Mouse (Mus musculus) cerebellum, adult 11 months (tissue): ENCODE measurements around the gene Nrsn2.
A peak's percentile ranks its signal among the peaks of the same experiment; 100 is the strongest.
"Not testable (repeated sequence)": the region's sequence is repeated elsewhere in the genome, so short reads cannot be mapped to it uniquely, and the experiment has no call there.

Experiments used
- DNase-seq: peaks from one replicate; pipeline ENCODE4 v3.0.0; 2022

Nrsn2 gene

DNA sequence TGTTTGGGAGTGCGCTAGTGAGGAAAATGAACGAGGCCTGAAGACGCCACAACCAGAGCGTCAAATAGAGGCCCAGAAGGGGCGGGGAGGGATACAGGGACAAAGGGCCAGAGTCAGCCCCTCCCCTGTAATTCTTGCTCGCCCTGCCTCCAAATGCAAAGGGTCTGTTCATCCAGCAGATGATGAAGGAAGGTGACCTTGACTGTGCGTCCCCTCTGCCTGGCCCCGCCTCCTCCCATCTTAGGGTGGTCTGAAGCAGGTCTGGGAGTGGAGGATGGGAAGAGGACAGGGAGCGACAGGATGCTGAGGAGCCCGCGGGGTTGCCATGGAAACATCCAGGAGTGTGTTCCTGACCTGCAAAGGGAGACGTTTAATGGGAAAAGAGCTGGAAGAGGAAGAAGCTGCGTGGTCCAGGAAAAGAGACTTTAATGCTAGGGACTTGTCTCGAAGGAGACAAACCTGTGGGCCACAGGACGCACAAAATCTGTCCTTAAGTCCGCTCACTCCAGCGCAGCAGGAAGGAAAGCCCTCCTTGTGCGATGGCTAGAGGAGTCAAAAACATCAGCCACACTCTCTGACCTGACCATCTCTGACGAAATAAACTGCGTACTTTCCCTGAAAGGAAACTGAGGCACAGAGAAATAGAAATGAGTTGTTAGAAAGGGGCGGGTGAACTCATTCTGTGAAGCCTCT lies 640 bp downstream of the Nrsn2 start:
- DNase-seq: no peak

DNA sequence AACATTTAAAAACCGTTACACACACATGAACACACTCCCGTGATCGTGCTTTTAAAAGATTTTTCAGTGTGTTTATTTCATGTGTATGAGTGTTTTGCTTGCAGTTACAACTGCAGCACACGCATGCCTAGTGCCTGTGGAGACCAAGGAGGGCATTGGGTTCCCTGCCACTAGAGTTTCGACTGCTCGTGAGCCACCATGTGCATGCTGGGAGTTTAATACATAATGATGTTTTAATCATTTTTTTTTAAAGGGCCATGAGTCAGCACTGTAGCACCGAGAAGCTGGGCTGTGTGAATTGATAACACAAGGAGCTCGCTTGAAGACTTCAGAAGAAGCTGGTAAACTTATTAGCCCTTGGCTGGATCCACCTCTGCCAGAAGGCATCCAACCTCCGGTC lies 2.9 kb downstream of the Nrsn2 start:
- DNase-seq: no peak

DNA sequence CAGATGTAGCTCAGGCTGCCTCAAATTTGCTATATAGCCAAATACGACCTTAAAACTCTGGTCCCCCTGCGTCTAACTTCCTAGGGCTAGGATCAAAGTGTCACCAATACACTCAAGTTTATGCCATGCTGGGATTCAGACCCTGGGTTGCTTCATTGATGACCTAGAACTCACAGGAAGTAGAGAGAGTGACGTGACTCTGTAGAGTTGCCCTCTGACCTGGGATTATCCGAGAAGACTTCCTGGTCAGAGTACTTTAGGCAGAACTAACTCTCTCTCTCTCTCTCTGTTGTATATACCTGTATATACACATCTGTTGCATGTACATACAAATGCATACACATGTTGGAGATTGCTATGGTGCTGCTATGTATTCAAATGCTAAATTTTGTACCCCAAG lies 3.8 kb downstream of the Nrsn2 start:
- no peak for DNase-seq

DNA sequence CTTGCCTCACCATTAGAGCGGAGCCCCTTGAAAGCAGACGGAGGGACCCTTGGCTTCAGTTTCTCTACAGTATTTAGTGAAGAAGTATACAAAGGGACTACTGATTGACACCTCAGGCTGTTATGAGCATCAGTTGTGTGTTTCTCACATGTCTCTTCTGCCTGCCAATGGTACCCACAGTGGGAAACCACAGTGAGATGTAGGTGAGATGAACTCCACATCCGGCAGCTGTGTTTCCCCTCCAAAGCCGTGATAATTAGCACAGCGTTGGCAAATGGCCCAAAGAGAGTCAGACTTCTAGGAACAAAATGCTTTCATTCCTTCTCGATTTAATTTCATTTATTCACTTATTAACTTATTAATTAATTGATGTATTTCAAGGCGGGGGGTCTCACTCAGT lies 4.3 kb downstream of the Nrsn2 start:
- DNase-seq: no peak

DNA sequence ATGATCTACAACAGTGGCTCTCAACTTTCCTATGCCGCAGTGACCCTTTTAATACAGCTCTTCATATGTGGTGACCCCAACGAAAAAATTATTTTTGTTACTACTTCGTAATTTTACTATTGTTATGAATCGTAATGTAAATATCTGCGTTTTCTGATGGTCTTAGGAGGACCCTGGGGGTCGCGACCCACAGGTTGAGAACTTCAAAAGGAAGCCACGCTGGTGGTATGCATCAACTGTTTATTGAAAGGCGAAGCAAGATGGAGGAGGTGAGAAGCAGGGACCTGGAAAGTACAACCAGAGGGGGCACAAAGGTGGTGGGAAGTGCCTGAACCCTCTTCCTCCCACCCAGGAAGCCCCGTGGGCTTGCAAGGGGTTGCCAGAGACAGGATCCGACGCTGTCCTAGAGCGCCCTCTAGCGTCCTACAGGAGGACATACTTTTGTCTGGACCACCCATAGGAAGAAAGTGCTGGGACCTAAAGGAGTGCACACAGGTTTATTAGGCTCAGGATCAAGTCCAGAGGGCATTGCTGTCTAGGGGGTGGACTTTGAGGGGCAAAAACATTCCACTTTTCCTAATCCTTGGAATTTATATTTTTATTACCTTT lies 7.8 kb downstream of the Nrsn2 start:
- peak; percentile 19 for DNase-seq

DNA sequence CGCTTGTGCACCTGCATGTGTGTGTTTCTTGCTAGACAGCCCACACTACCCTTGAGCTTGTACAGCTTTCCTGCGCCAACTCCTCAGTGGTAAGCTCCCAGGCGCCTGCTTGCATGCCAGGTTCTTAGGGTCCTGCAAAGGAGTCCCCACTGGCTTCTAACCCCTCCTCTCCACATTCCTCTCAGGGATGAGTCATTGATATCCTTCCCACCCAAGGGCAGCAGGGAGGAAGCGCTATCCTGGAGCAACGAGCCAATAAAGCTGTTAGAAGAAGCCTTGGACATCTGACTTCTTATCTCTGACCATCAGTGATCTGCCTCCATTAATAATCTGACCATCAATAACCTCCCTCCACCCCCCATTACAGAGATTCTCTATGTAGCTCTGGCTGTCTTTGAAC lies 8.5 kb downstream of the Nrsn2 start:
- DNase-seq: no peak

DNA sequence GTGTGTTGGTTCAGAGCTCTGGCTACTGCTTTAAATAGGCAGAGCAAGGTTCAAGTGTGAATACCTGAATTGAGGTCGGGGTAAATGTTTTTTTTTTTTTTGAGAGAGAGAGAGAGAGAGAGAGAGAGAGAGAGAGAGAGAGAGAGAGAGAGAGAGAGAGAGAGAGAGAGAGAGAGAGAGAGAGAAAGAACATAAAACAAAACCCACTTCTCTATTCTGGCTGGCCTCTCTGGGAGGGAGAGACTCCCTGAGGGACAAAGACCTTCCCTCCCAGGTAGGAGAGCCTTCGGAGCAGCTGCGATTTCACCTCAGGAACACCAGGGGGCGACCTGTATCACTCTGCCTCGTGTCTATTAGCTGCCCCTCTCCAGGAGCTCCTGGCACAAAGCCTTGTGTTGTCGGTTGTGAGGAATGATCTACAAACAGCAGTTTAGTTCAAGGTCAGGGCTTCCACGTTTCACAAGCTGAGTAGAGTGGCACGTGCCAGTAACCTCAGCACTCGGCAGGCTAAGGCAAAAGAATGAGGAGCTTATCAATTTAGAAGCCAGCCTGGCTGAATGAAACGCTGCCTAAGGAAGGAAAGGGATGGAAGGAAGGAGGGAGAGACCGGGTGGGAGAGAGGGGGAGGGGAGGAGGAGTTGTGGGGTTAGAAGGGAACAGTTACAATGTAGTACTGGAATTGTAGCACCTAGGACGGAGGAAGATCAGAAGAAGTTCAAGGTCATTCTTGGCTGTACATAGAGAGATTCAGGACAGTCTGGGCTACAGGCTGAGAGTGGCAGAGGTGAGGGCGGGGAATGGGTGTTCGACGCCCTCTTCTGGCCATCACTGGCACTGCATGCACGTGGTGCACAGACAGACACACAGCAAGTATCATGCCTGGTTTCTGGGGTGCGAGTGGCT lies 12.9 kb downstream of the Nrsn2 start:
- peak; percentile 56 for DNase-seq

DNA sequence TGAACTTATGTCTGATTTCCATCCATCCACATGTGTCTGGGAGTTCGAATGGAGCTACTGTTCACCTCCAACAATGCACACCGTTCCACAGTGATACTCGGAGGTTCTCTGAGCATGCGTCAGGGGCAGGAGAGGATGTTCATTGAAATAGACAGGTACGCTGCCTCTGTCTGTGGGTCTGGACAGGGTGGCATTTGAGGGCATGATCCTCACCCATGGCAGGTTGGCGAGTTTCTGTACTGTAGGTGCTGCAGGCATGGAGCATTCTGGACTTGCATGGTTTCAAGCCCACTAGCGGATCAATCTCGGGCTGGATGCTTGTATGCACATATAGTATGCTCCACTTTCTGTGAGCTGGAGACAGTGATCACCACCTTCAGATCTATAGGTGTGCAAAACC lies 15.2 kb downstream of the Nrsn2 start:
- no peak for DNase-seq

DNA sequence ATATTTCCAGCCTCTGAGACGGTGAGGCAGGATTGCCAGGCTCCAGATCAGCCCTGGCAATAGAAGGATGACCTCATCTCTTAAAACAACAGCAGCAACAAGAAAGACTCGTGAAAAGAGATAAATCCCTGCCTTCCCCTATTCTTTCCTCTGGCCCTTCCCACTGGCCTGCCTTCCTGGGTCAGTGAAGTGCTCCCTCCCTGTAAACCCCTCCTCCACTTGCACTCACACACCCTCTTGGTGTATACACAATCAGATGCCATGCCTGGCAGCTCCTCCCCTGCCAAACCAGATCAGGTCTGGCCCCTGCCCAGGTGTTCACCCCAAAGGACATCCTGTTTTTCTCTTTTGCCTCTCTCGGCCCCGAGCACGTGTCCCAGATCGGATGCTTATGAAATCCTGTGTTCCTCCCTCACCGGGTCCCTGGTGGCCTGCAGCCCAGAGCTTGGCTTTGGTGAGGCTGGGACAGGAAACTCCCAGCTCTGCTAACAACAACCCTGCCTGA lies 16.1 kb downstream of the Nrsn2 start:
- no peak for DNase-seq

DNA sequence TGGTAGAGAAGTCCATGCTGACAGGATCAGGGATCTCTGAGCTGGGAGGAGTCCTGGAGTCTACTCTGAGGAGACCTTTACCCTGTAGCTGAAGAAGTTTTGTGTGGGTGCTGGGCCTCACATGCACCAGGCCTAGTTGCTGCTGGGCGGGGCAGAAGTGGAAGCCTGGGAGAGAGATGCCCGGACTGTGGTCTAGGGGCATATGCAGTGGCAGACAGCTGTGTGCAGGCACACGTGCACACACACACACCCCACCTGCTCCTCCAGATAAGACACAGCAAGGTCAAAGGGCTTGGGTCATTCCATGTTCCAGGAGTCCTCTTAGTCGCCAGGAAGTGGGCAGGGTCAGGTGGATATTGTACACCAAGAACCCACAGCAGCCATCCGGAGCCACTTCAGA lies 16.8 kb downstream of the Nrsn2 start:
- DNase-seq: no peak

DNA sequence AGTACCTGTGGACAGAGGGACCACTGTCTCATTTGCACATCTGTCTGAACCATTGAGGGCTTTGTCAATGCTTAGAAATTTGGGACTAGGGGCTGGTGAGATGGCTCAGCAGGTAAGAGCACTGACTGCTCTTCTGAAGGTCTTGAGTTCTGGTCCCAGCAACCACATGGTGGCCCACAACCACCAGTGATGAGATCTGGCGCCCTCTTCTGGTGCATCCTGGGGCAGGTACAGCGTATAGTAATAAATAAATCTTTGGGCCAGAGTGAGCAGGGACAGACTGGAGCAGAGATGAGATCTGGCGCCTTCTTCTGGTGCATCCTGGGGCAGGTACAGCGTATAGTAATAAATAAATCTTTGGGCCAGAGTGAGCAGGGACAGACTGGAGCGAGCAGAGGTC lies 17.5 kb downstream of the Nrsn2 start:
- not testable (repeated sequence) for DNase-seq

DNA sequence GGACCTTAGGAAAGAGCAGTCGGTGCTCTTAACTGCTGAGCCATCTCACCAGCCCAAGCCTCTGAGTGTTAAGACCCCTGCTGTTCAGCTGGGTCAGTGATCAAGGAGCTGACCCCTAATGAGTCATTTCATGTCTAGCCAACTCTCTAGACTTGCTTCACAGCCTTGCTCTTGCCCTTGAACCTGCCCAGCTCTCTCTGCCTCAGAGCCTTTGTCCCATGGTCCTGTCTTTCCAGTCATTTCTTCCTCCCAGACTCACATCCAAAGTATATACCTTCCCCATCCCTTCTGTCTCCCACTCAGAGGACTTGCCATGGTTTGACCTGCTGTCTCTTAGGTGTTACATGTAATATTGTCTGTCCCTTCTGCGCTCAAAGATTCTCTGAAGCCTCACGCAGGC lies 19.2 kb downstream of the Nrsn2 start:
- DNase-seq: no peak

DNA sequence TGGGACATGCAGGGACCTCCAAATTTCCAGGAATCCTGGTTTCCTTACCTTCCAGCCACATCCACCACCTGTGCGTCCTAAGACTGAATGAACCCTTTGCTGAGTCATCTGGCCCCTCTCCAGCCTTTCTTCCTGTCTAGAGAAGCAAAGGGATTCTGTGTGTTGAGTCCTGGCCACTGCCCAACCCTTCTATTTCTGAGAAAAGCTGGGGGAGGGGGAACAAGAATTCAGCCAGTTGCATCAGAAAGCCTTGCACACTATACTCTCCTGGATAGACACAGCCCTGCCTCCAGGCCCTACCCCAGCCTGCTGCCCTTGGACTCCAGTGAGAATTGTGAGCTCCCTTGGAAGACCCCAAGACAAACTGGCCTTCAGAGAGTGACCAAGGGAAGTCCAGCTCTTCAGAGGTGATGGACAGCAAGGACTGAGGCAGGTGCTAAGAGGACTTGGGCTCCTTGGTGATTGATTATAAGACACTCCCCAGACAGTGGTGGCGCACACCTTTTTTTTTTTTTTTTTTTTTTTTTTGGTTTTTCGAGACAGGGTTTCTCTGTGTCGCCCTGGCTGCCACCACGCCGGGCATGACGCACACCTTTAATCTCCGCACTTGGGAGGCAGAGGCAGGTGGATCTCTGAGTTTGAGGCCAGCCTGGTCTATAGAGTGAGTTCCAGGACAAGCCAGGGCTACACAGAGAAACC lies 26.4 kb downstream of the Nrsn2 start:
- DNase-seq: no peak

DNA sequence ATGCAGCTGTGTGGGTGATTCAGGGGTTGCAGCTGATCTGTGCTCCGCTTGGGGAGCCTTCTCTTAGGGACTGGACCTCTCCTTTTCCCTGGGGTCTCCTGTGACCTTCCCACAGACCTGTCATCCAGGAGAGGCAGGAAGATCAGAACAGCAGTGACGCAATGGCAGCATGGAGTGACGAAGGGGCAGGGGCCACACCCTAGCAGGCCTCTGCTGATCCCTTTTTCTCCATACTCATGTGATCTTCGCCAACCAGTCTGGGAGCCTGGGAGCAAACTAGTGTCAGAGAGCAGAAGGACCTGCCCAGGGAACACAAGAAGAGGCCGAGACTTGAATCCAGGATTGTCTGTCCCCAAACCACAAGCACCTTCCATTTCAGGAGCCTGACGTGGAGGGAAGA lies 27.2 kb downstream of the Nrsn2 start:
- DNase-seq: no peak

DNA sequence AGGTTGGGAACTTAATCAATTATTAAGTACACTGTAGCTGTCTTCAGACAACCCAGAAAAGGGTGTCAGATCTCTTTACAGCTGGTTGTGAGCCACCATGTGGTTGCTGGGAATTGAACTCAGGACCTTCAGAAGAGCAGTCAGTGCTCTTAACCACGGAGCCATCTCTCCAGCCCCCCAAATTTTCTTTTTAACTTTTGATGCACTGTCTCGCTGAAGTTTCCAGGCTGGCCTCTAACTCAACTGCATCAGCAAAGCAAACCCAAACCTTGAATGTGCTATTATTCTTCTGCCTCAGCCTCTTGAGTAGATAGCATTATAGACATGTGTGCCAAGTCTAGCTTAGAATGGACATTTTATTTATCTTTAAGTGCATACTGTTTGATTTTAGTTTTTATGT lies 28.7 kb downstream of the Nrsn2 start:
- no peak for DNase-seq

DNA sequence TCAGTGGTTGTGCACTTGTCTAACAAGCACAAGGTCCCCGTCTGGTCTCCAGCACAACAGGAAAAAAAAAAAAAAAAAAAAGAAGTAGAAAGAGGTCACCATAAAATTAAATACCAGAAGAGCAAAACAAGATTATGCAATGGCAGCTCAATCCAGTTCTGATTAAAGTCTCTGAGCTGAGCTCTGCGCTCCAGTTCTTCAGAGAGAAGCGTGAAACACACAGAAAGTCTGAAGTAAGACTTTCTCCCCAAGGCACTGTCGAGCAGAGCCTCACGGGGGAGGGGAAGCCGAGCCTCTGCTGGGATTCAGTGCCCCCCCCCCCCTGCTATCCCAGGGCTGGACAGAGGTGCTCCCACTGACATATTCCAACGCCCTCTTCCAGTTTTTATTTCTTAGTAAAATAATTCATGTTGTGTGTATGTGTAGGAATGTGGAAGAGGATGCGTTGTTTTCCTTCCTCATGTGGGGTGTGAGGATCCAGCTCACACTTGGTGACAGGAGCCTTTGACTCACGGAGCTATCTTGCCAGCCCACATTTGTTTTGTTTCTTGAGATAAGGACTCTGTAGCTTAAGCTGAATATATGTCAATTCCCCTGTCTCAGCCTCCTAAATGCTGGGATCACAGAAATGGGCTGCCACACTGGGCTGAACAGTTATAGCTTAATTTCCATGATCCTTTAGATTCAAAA lies 29.5 kb downstream of the Nrsn2 start:
- DNase-seq: no peak

DNA sequence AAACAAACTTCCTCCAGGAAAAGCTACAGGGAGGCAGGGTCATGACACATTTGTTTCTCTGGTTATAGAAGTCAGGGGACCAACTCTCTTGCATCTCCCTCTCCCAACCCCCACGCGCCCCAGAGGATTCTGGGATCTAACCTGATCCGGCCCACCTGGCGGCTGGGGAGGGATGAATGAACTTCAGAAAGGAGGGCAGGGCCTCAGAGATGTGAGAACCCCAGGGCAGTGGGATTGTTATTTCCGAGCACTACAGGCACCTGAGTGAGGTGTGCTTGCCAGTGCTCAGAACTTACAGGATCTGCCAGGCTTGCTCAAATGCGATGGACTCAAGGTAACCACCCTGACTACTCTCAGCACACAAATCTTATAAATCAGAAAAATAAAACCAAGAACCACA lies 31.0 kb downstream of the Nrsn2 start:
- DNase-seq: no peak

DNA sequence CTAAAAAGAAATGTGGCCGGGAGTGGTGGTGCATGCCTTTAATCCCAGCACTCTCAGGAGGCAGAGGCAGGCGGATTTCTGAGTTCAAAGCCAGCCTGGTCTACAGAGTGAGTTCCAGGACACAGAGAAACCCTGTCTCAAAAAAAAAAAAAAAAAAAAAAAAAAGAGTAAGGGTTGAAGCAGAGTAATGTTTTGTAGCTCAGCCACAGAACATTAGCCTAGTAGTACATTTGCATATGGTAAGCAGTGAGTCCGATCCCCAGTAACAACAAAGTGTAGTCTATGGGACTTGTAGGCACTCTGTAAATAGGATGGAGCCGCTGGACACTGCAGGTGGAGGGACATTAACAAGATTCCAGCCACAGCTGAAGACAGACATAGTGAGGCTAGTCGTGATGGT lies 31.5 kb downstream of the Nrsn2 start:
- DNase-seq: no peak

DNA sequence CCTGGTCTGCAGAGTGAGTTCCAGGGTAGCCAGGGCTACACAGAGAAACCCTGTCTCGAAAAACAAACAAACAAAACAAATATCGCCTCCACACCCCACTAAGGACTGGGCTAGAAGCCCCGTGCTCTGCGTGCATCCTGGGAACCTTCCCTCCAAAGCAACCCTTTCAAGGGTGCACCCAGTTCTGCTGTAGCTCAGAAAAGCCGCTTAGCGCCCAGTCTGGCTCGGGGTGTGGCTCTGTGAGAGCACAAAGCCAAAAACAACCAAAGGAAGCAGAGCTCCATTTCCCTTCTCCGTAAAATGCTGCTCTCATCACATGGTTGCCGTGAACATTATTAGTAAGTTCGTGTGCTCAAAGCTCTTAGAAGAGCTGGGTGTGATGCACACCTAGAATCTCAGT lies 32.1 kb downstream of the Nrsn2 start:
- DNase-seq: no peak

DNA sequence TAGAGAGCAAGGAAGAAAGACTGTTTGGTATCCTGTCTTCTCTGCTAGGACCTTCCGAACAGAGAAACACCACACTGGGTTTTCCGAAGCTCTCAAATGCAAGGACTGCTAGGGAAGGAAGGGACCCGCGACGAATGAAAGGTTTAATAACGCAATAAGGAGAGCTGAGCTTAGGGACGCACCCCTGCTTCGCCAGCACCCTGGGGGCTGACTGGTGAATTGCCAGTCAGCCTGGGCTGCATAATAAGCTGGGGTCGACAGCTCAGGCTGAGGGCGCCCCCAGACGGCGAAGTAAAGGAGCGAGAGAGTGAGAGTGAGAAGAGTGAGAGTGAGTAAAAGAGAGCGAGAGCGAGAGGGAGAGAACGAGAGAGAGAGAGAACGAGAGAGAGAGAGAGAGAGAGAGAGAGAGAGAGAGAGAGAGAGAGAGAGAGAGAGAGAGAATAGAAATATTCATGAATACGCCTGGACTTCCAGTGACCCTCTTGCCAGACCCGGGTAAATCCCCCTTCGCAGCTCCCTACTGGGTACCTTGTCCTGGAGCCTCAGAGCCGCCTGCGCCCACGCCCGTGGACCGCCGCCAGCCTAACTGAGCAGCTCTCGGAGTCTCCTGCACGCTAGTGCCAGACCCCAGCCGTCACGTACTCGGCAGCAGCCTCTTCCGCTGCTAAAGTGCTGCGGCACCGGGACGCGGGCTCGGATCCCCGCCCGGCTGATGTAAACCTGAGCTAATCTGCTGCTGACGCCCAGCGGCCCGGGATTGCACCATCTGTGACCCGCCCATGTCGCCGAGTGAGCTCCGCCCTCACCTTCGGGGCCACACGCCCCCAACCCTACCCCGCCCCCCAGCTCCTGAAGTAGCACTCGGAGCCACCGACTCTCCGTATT lies 32.9 kb downstream of the Nrsn2 start, which contains the start of gene Trib3:
Gene Trib3, minus strand, starts transcription at position 704 of the 885 bp plus-strand sequence.
- peak; percentile 72 for DNase-seq

DNA sequence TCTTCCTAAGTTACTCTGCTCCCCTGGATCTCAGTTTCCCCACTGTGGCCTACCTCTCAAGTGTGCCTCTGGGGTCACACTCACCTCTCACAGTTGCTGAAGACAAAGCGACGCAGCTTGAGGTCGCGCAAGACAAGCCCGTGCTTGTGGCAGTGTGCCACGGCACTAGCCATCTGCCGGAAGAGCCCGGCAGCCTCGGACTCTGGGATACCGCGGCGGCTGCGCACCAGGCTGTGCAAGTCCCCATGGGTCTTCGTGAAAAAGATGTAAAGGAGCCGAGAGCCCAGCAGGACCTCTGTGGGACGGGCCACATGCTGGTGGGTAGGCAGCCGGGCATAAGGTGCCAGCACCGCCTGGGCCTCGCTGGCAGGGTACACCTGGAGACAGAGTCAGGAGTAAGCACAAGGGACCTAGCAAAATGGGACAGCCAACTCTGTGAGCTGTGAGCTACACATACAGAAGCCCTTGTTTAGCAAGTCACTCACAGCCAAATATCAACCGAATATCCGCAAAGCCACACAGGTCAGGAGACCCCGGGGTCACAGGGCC lies 36.7 kb downstream of the Nrsn2 start:
- DNase-seq: peak; percentile 56
